Mouse (Mus musculus) limb, embryonic 13.5 days (tissue): ENCODE data around the gene Pik3ca. TPM values are rescaled to one million over a fixed set of nuclear protein-coding genes. Genes with fewer than 3 reads are reported as not detected.
"Not testable (repeated sequence)": the region's sequence is repeated elsewhere in the genome, so short reads cannot be mapped to it uniquely, and the experiment has no call there.

Experiments
- ATAC-seq: fragments of 200-750 bp; cut with Nextera tagmentation; 2 replicates; pipeline ENCODE4 v1.8.0; 2017; ENCODE audit warnings: low read depth, moderate number of reproducible peaks, moderate TSS enrichment; ENCODE audit not compliant: low FRiP score
- H3K27ac ChIP-seq: fragments of 300-500 bp; sonication (generic); 2 replicates; pipeline ENCODE4 v1.5.1; 2015; ENCODE audit warnings: inconsistent platforms, mild to moderate bottlenecking, moderate library complexity
- H3K27me3 ChIP-seq: fragments of 300-500 bp; sonication (generic); 2 replicates; pipeline ENCODE4 v1.6.1; 2015; ENCODE audit warnings: mild to moderate bottlenecking, inconsistent platforms
- H3K36me3 ChIP-seq: fragments of 300-500 bp; sonication (generic); 2 replicates; pipeline ENCODE4 v1.6.1; 2015; ENCODE audit warnings: inconsistent platforms, mild to moderate bottlenecking, moderate library complexity
- H3K4me1 ChIP-seq: fragments of 300-500 bp; sonication (generic); 2 replicates; pipeline ENCODE4 v1.6.1; 2015; ENCODE audit warnings: inconsistent platforms
- H3K4me2 ChIP-seq: fragments of 300-500 bp; sonication (generic); replicated peaks from 2 replicates; pipeline ENCODE4 v1.6.1; 2015; ENCODE audit warnings: inconsistent platforms, mild to moderate bottlenecking, moderate library complexity
- H3K4me3 ChIP-seq: fragments of 300-500 bp; sonication (generic); 2 replicates; pipeline ENCODE4 v1.5.1; 2015; ENCODE audit warnings: moderate library complexity, mild to moderate bottlenecking, inconsistent platforms
- H3K9ac ChIP-seq: fragments of 300-500 bp; sonication (generic); 2 replicates; pipeline ENCODE4 v1.6.1; 2015; ENCODE audit warnings: mild to moderate bottlenecking, inconsistent platforms
- H3K9me3 ChIP-seq: fragments of 300-500 bp; sonication (generic); 2 replicates; pipeline ENCODE4 v1.6.1; 2016; ENCODE audit warnings: inconsistent platforms
- WGBS: fragments of 180-500 bp; shearing (Covaris S2); methylation state at CpG from one replicate; pipeline ENCODE4 v1.1.7; 2015; 5-methylcytosine and 5-hydroxymethylcytosine counted together
- polyA plus RNA-seq: library from polyadenylated mRNA; unstranded; fragments of >200 nt; fragmentation: Nextera tagmentation; extraction: Ambion mirVana; gene quantifications from 2 replicates; pipeline ENCODE4 v1.2.1, GENCODE M21; 2015

The Pik3ca gene
- polyA plus RNA-seq, 1 experiment from 2014 or later: 10.6 TPM

- not testable (repeated sequence) for H3K9ac ChIP-seq, H3K4me3 ChIP-seq, H3K9me3 ChIP-seq, H3K4me2 ChIP-seq, H3K27ac ChIP-seq, H3K36me3 ChIP-seq, H3K27me3 ChIP-seq, ATAC-seq
- peaks cover 15% of the 10 kb centered on the region; the same call in 1 of the 2 replicates for H3K4me1 ChIP-seq
Observed at GRCm38 (mm10) chr3:32429351-32429750, 31.9 kb downstream of the Pik3ca start.

- H3K9ac ChIP-seq: no peak overlapping the region
- H3K4me3 ChIP-seq: no peak overlapping the region
- no peaks in the 10 kb centered on the region for H3K36me3 ChIP-seq
- no peaks in the 10 kb centered on the region; the same call in 1 of the 2 replicates for H3K9me3 ChIP-seq
- no peak overlapping the region for H3K27ac ChIP-seq
- no peaks in the 10 kb centered on the region for H3K27me3 ChIP-seq
- H3K4me1 ChIP-seq: peaks cover 15% of the 10 kb centered on the region; the same call in 1 of the 2 replicates
- H3K4me2 ChIP-seq: no peak overlapping the region
- no peak for ATAC-seq
- WGBS: 77% methylated on average over 2 of the region's 2 CpGs
Observed at GRCm38 (mm10) chr3:32430394-32430793, 32.9 kb downstream of the Pik3ca start.

- H3K4me3 ChIP-seq: no peak overlapping the region
- H3K4me1 ChIP-seq: 0 out of 2 replicates have a peak, but pooled peaks cover 3% of the 10 kb centered on the region
- no peaks in the 10 kb centered on the region for H3K9me3 ChIP-seq
- no peak overlapping the region for H3K9ac ChIP-seq
- no peak overlapping the region for H3K4me2 ChIP-seq
- no peaks in the 10 kb centered on the region for H3K27me3 ChIP-seq
- ATAC-seq: no peak
- H3K36me3 ChIP-seq: peaks cover 21% of the 10 kb centered on the region
- H3K27ac ChIP-seq: no peak overlapping the region
- WGBS: 57% methylated on average over 2 of the region's 2 CpGs
Observed at GRCm38 (mm10) chr3:32434016-32434415, 36.5 kb downstream of the Pik3ca start.

GRCm38 (mm10) chr3:32436101-32436500 lies 38.6 kb downstream of the Pik3ca start:
- Histone ChIP-seq H3K36me3 (peaks cover 39% of the 10 kb centered on the region), H3K4me3 (no peak overlapping the region), H3K27me3 (no peaks in the 10 kb centered on the region), H3K9me3 (no peaks in the 10 kb centered on the region), H3K4me1 (no peaks in the 10 kb centered on the region), H3K27ac (no peak overlapping the region), H3K4me2 (no peak overlapping the region), H3K9ac (no peak overlapping the region)
- WGBS: 91% methylated on average over 11 of the region's 11 CpGs
- ATAC-seq: no peak

GRCm38 (mm10) chr3:32437297-32437696 lies 39.8 kb downstream of the Pik3ca start:
- 97% methylated on average over 6 of the region's 6 CpGs for WGBS
- Histone ChIP-seq H3K4me2 (no peak overlapping the region), H3K4me3 (no peak overlapping the region), H3K9ac (no peak overlapping the region), H3K27me3 (no peaks in the 10 kb centered on the region), H3K4me1 (no peaks in the 10 kb centered on the region), H3K27ac (no peak overlapping the region), H3K9me3 (no peaks in the 10 kb centered on the region), H3K36me3 (peaks cover 50% of the 10 kb centered on the region)
- ATAC-seq: no peak

- WGBS: 95% methylated on average over 6 of the region's 6 CpGs
- Histone ChIP-seq H3K4me3 (no peak overlapping the region), H3K4me2 (no peak overlapping the region), H3K36me3 (peaks cover 55% of the 10 kb centered on the region), H3K27ac (no peak overlapping the region), H3K4me1 (no peaks in the 10 kb centered on the region), H3K9ac (no peak overlapping the region), H3K9me3 (no peaks in the 10 kb centered on the region), H3K27me3 (no peaks in the 10 kb centered on the region)
- ATAC-seq: no peak
Observed at GRCm38 (mm10) chr3:32437820-32438219, 40.3 kb downstream of the Pik3ca start.

GRCm38 (mm10) chr3:32438716-32439115 lies 41.2 kb downstream of the Pik3ca start:
- Histone ChIP-seq H3K27me3 (no peaks in the 10 kb centered on the region), H3K4me2 (no peak overlapping the region), H3K9ac (no peak overlapping the region), H3K27ac (no peak overlapping the region), H3K4me3 (no peak overlapping the region), H3K36me3 (peaks cover 63% of the 10 kb centered on the region), H3K9me3 (no peaks in the 10 kb centered on the region), H3K4me1 (no peaks in the 10 kb centered on the region)
- ATAC-seq: no peak
- 87% methylated on average over 4 of the region's 4 CpGs for WGBS

GRCm38 (mm10) chr3:32441710-32442109 lies 44.2 kb downstream of the Pik3ca start:
- Histone ChIP-seq H3K4me3 (no peak overlapping the region), H3K9ac (no peak overlapping the region), H3K27ac (no peak overlapping the region), H3K9me3 (no peaks in the 10 kb centered on the region), H3K27me3 (no peaks in the 10 kb centered on the region), H3K36me3 (peaks cover 77% of the 10 kb centered on the region), H3K4me2 (no peak overlapping the region), H3K4me1 (no peaks in the 10 kb centered on the region)
- no peak for ATAC-seq

GRCm38 (mm10) chr3:32454329-32455021 lies 57.0 kb downstream of the Pik3ca start:
- Histone ChIP-seq H3K4me3 (no peak overlapping the region), H3K27ac (no peak overlapping the region), H3K9me3 (no peaks in the 10 kb centered on the region), H3K36me3 (peaks cover 78% of the 10 kb centered on the region), H3K4me1 (no peaks in the 10 kb centered on the region), H3K27me3 (no peaks in the 10 kb centered on the region), H3K4me2 (no peak overlapping the region), H3K9ac (no peak overlapping the region)
- no peak for ATAC-seq
- 80% methylated on average over 11 of the region's 11 CpGs for WGBS

GRCm38 (mm10) chr3:32459777-32460176 lies 62.3 kb downstream of the Pik3ca start:
- Histone ChIP-seq H3K4me1 (no peaks in the 10 kb centered on the region), H3K9ac (no peak overlapping the region), H3K4me3 (no peak overlapping the region), H3K27me3 (no peaks in the 10 kb centered on the region), H3K4me2 (no peak overlapping the region), H3K36me3 (peaks cover 84% of the 10 kb centered on the region), H3K27ac (no peak overlapping the region), H3K9me3 (no peaks in the 10 kb centered on the region)
- WGBS: 77% methylated on average over 4 of the region's 4 CpGs
- ATAC-seq: no peak

GRCm38 (mm10) chr3:32467321-32467720 lies 69.8 kb downstream of the Pik3ca start:
- H3K4me1 ChIP-seq: peaks cover 28% of the 10 kb centered on the region
- H3K4me2 ChIP-seq: no peak overlapping the region
- no peaks in the 10 kb centered on the region for H3K9me3 ChIP-seq
- ATAC-seq: no peak
- H3K27me3 ChIP-seq: no peaks in the 10 kb centered on the region
- peaks cover 30% of the 10 kb centered on the region for H3K36me3 ChIP-seq
- H3K9ac ChIP-seq: no peak overlapping the region
- 88% methylated on average over 4 of the region's 4 CpGs for WGBS
- H3K4me3 ChIP-seq: no peak overlapping the region
- H3K27ac ChIP-seq: no peak overlapping the region

GRCm38 (mm10) chr3:32468411-32468810 lies 70.9 kb downstream of the Pik3ca start:
- Histone ChIP-seq H3K9ac (no peak overlapping the region), H3K9me3 (no peaks in the 10 kb centered on the region), H3K4me3 (no peak overlapping the region), H3K27ac (no peak overlapping the region), H3K4me2 (no peak overlapping the region), H3K36me3 (peaks cover 19% of the 10 kb centered on the region), H3K4me1 (peaks cover 34% of the 10 kb centered on the region), H3K27me3 (no peaks in the 10 kb centered on the region)
- ATAC-seq: no peak
- 74% methylated on average over 4 of the region's 4 CpGs for WGBS

GRCm38 (mm10) chr3:32470449-32470848 lies 73.0 kb downstream of the Pik3ca start:
- ATAC-seq: no peak
- Histone ChIP-seq H3K9me3 (no peaks in the 10 kb centered on the region), H3K27ac (no peak overlapping the region), H3K27me3 (no peaks in the 10 kb centered on the region), H3K36me3 (0 out of 2 replicates have a peak, but pooled peaks cover 13% of the 10 kb centered on the region), H3K4me3 (no peak overlapping the region), H3K4me2 (no peak overlapping the region), H3K9ac (no peak overlapping the region), H3K4me1 (peaks cover 34% of the 10 kb centered on the region)
- WGBS: 68% methylated on average over 7 of the region's 7 CpGs
